Mouse (Mus musculus) ES-Bruce4 (cell line): ENCODE results near the gene Dpp6.
A peak's percentile ranks its signal among the peaks of the same experiment; 100 is the strongest.

ENCODE experiments used
- CTCF ChIP-seq: IDR thresholded peaks from one replicate; pipeline ENCODE4 v1.8.1; 2011; ENCODE audit warnings: low read depth, low read length
- EP300 ChIP-seq: IDR thresholded peaks from 2 replicates; pipeline ENCODE4 v1.6.1; 2011; ENCODE audit warnings: low read depth, low read length; ENCODE audit not compliant: insufficient read depth
- POLR2A ChIP-seq: IDR thresholded peaks from one replicate; pipeline ENCODE4 v1.8.1; 2011; ENCODE audit warnings: low read length; ENCODE audit not compliant: insufficient read depth

GRCm38 (mm10) chr5:27737168-27737567 lies 920.2 kb downstream of the Dpp6 start:
- TF ChIP-seq CTCF (peak; percentile 97), POLR2A (no peak), EP300 (0 out of 2 replicates have a peak, but pooled peaks have one; percentile 65)
